Mouse (Mus musculus) ES-Bruce4 (cell line): ENCODE measurements at regions not wholly inside any gene's neighbourhood (a gene's known extent, or its start where the extent isn't known, plus 50 kb on each side); places are given as distances from the start of the nearest gene placed in this dataset.

Source experiments
- H3K27ac ChIP-seq: 2 replicates; pipeline ENCODE4 v1.5.1; 2012; ENCODE audit warnings: low read length, inconsistent platforms; ENCODE audit not compliant: insufficient read depth
- H3K27me3 ChIP-seq: 2 replicates; pipeline ENCODE4 v1.6.1; 2012; ENCODE audit warnings: mild to moderate bottlenecking, low read length, inconsistent platforms; ENCODE audit not compliant: control insufficient read depth, poor library complexity, insufficient read depth, severe bottlenecking
- H3K36me3 ChIP-seq: 2 replicates; pipeline ENCODE4 v1.6.1; 2012; ENCODE audit warnings: inconsistent platforms, mild to moderate bottlenecking, low read length, moderate library complexity; ENCODE audit not compliant: control insufficient read depth, poor library complexity, insufficient read depth, severe bottlenecking
- H3K4me1 ChIP-seq: one replicate; pipeline ENCODE4 v1.8.1; 2011; ENCODE audit warnings: low read length; ENCODE audit not compliant: control insufficient read depth, insufficient read depth
- H3K4me3 ChIP-seq: 2 replicates; pipeline ENCODE4 v1.5.1; 2011; ENCODE audit warnings: low read depth, mild to moderate bottlenecking, low read length
- H3K9ac ChIP-seq: 2 replicates; pipeline ENCODE4 v1.6.1; 2012; ENCODE audit warnings: low read depth, mild to moderate bottlenecking, inconsistent platforms; ENCODE audit not compliant: poor library complexity, severe bottlenecking
- H3K9me3 ChIP-seq: replicated peaks from 2 replicates; pipeline ENCODE4 v1.6.1; 2012; ENCODE audit warnings: mild to moderate bottlenecking, low read length, inconsistent platforms; ENCODE audit not compliant: control insufficient read depth, poor library complexity, insufficient read depth, severe bottlenecking
- CTCF ChIP-seq: IDR thresholded peaks from one replicate; pipeline ENCODE4 v1.8.1; 2011; ENCODE audit warnings: low read depth, low read length
- EP300 ChIP-seq: IDR thresholded peaks from 2 replicates; pipeline ENCODE4 v1.6.1; 2011; ENCODE audit warnings: low read depth, low read length; ENCODE audit not compliant: insufficient read depth
- POLR2A ChIP-seq: IDR thresholded peaks from one replicate; pipeline ENCODE4 v1.8.1; 2011; ENCODE audit warnings: low read length; ENCODE audit not compliant: insufficient read depth

DNA sequence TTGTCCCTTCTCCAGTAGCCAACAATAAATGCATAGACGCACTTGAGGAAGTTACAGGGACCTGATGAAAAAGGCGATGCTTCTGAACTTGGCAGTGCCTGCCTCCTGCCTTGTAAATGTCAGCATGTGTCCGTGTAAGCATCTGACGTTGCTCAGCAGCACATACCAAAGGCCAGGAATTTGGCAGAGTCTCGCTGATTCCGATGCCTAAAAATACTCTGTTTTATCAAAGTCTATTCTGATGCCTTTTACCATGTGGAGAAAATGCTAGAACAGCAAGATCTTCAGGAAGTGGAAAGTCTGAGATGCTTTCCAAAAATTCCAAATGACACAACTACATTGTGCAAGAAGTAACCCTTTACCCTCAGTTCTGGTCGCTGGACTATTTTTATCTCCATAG is 92.5 kb upstream of the N6amt1 start:
- Histone ChIP-seq H3K36me3 (no peaks in the 10 kb centered on the region), H3K9ac (no peak overlapping the region), H3K27me3 (no peaks in the 10 kb centered on the region), H3K4me1 (no peaks in the 10 kb centered on the region), H3K27ac (no peak overlapping the region), H3K4me3 (no peak overlapping the region), H3K9me3 (no peaks in the 10 kb centered on the region; the same call in 1 of the 2 replicates)
- no peak for TF ChIP-seq EP300
- no peak for TF ChIP-seq CTCF
- no peak for TF ChIP-seq POLR2A

DNA sequence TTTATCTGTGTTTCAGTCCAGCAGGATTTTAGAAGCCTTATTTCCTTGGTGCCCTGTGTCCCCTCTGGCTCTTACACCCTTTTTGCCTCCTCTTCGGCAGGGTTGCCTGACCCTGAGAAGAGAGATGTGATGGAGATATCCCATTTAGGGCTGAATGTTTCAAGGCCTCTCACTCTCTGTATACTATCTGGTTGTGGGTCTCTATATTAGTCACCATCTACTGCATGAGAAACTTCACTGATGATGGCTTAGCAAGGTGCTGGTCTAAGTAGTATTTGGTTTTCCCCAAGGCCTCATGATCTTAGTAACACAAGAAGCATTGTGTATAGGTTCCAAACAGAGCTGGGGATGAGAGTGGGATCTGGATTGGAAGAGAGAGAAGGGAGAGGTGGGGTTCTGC is 99.2 kb upstream of the N6amt1 start:
- H3K4me3 ChIP-seq: no peak overlapping the region
- no peaks in the 10 kb centered on the region for H3K9me3 ChIP-seq
- H3K4me1 ChIP-seq: no peaks in the 10 kb centered on the region
- H3K36me3 ChIP-seq: no peaks in the 10 kb centered on the region
- H3K27me3 ChIP-seq: no peaks in the 10 kb centered on the region
- H3K9ac ChIP-seq: no peak overlapping the region
- H3K27ac ChIP-seq: no peak overlapping the region
- no peak for TF ChIP-seq EP300
- TF ChIP-seq CTCF: no peak
- no peak for TF ChIP-seq POLR2A

DNA sequence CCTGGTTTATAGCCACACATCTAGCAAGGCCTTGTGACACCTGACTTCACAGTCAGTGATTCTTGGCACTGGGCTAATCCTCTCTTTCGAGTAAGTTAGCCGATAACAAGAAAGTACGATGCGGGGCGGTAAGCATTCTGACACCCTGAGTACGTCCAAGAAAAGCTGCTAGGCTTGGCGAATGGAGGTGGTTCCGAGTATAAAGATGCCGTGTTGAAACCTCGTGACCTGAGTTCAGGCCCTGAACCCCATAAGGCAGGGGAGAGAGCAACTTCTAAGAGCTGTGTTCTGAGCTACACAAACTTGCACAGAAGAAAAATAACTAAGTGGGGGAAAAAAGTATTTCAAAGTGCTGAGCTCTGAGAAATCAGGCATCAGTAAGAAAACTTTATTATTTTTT is 103.5 kb upstream of the N6amt1 start:
- Histone ChIP-seq H3K9ac (no peak overlapping the region), H3K27me3 (no peaks in the 10 kb centered on the region), H3K36me3 (no peaks in the 10 kb centered on the region), H3K9me3 (no peaks in the 10 kb centered on the region), H3K4me1 (no peaks in the 10 kb centered on the region), H3K4me3 (no peak overlapping the region), H3K27ac (no peak overlapping the region)
- TF ChIP-seq POLR2A (no peak), CTCF (no peak), EP300 (no peak)

DNA sequence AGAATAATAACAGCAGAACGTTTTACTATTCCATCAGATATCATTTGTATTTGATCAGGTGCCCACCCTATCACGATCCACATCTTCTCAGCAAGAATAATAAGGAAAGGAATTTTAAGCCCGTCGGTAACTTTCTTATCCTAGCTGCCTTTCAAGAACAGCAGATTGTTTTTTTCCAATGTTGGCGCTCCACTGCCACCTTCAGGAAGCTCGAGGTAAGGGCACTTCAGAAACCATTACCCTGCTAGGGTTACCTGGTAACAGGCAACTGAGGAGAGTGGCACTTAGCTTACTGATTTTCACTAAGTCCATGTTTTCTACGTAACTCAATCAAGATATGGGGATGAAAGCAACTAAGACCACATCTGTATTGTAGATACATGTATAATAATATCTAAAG is 104.1 kb upstream of the N6amt1 start:
- no peak for TF ChIP-seq POLR2A
- TF ChIP-seq CTCF: peak; percentile 31
- no peak overlapping the region for H3K9ac ChIP-seq
- H3K27me3 ChIP-seq: no peaks in the 10 kb centered on the region
- no peak overlapping the region for H3K27ac ChIP-seq
- no peak overlapping the region for H3K4me3 ChIP-seq
- H3K9me3 ChIP-seq: no peaks in the 10 kb centered on the region
- H3K4me1 ChIP-seq: no peaks in the 10 kb centered on the region
- no peaks in the 10 kb centered on the region for H3K36me3 ChIP-seq

DNA sequence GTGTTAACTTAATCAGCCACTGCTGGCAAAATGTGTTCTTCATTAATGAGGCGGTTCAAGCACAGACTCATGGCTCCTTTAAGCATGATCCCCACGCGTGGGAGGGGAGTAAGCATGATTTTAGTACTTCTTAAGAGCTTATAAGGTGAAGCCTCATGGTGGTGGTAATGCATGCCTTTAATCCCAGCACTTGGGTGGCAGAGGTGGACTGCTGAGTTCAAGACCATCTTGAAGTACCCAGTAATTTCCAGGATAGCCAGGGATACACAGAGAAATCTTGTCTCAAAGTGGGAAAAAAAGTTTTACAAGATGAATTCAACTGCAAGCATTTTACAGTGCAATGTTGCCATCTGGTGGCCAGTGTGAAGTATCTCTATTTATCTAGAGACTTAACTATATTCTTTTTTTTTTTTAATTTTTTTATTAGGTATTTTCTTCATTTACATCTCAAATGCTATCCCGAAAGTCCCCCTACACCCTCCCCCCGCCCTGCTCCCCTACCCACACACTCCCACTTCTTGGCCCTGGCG is 105.4 kb upstream of the N6amt1 start:
- Histone ChIP-seq H3K4me3 (no peak overlapping the region), H3K27me3 (no peaks in the 10 kb centered on the region), H3K27ac (no peak overlapping the region), H3K4me1 (no peaks in the 10 kb centered on the region), H3K9ac (no peak overlapping the region), H3K36me3 (no peaks in the 10 kb centered on the region), H3K9me3 (no peaks in the 10 kb centered on the region)
- TF ChIP-seq CTCF: no peak
- TF ChIP-seq EP300: no peak
- no peak for TF ChIP-seq POLR2A

DNA sequence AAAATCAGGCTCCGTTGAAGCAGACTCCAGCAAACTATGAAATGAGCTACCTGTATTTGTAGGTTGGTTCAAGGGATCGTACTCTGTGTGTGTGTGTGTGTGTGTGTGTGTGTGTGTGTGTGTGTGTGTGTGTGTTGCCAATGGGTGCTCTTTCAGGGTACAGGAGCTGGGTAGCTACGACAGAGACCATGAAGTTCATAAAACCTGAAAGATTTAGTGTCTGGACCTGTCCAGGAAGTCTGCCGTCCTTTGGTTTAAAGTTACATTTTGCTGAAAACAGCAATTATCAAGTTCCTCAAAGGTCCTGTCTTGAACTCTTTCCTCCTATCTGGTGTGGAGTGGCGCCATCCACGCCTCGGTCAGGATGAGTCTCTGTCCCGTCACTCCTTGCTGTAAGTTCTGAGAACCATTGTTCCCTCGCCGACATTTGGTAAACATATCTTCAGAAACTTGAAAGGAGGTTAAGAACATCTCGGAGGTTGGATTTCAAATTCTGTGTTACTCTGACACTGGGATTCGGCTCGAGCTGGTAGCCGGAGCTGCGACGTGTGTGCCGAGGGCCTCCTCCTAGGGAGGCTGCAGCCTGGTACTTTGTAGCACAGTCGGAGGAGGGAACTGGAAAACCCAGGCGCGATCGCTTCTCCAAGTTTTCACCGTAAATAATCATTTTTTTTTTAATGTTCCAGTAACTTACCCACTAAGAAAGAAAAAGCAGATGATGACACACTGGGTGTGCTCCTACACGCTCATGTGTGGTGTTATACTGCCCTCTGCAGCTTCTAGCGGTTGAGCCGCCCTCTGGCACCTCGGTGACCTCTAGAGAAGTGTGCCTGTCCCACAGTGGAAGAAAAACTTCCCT is 107.8 kb upstream of the N6amt1 start:
- Histone ChIP-seq H3K4me3 (no peak overlapping the region), H3K4me1 (no peaks in the 10 kb centered on the region), H3K27me3 (no peaks in the 10 kb centered on the region), H3K9me3 (no peaks in the 10 kb centered on the region), H3K9ac (no peak overlapping the region), H3K27ac (no peak overlapping the region), H3K36me3 (no peaks in the 10 kb centered on the region)
- TF ChIP-seq CTCF (peak; percentile 65), EP300 (no peak)
